Mouse (Mus musculus) urinary bladder, postnatal 10 days (tissue): ENCODE measurements around the gene Hist1h2bc.
"Not testable (repeated sequence)": the region's sequence is repeated elsewhere in the genome, so short reads cannot be mapped to it uniquely, and the experiment has no call there.

Experiments used
- DNase-seq: peaks from one replicate; pipeline ENCODE4 v3.0.0; 2022; ENCODE audit warnings: low spot score

The Hist1h2bc gene

GRCm38 (mm10) chr13:23699767-23700166 lies 15.8 kb downstream of the Hist1h2bc start:
- DNase-seq: no peak

GRCm38 (mm10) chr13:23700786-23701520 lies 17.0 kb downstream of the Hist1h2bc start:
- no peak for DNase-seq

DNA sequence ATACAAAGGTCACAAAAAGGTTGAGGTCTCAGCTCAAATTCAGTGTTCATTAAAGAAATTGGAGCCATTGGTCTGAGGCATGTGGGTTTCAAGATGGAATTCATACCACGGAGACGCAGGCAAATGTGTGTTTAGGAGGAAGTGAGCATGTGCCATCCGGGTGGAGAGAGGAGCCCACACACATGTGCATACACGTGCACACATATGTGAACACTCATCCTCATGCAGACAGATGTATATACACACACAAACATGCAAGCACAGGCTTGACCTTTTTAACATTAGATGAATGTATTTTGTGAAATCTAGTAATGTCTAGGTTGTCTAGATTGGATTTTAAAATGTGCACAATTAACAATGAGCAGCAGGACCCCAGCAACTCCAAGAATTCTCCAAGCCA lies 18.2 kb downstream of the Hist1h2bc start:
- no peak for DNase-seq

DNA sequence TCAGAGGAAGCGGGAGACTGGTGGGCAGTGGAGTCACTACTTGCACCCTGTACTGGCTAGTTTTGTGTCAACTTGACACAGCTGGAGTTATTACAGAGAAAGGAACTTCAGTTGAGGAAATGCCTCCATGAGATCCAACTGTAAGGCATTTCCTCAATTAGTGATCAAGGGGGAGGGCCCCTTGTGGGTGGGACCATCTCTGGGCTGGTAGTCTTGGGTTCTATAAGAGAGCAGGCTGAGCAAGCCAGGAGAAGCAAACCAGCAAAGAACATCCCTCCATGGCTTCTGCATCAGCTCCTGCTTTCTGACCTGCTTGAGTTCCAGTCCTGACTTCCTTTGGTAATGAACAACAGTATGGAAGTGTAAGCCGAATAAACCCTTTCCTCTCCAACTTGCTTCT lies 18.8 kb downstream of the Hist1h2bc start:
- DNase-seq: not testable (repeated sequence)

- no peak for DNase-seq
Measured at GRCm38 (mm10) chr13:23705751-23706356, 21.9 kb downstream of the Hist1h2bc start.

DNA sequence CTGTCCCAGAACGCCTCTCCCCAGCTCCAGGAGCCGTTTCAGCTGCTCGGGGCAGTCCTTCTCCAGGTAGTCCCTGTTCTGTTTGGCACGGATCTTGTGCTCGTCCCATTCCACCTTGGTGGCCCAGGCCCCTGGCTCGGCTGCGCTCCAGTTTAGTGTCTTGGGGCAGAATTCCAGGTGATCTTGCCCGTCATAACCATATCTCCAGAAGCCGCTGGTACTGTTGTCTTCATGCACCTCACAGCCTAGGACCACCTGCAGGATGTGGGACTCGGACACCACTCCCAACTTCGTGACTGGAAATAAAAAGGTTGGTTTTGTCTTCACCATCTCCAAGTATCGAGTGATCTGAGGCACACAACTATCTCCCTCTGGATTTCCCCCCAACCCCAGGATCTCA lies 22.8 kb downstream of the Hist1h2bc start:
- no peak for DNase-seq

DNA sequence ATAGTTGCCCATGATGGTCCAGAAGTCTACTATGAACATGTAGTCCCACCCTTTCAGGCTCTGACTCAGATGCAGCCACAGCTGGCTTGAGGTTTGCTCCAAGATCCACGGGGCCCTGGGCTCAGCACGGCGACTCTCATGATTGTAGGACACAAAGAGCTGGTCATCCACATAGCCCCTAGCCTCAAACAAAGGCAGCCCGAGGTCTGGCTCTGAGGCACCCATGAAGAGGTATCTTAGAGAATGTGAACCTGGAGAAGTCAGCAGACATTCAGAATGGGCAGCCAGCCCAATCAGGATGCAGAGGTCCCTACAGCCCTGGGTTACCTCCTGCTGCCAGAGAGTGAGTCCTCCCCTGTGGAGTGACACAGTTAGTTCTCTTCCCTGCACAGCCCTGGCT lies 24.0 kb downstream of the Hist1h2bc start:
- no peak for DNase-seq

DNA sequence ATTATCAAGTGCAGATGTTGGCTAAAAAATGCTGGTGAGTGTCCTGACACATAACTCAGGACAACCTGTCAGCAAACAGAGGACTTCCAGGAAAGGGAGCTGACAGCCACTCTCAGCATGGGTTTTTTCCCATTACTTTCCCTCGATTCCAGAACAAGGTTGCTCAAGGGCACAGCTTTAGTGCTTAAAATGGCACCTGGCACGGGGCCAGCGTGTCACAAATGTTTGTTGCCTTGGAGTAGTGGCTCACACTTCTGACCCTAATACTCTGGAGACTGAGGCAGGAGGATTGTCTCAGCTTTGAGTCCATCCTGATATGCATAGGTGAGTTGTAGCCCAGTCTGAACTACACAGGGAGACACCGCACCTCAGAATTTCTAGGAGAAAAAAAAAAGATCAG lies 24.7 kb downstream of the Hist1h2bc start:
- DNase-seq: no peak

- DNase-seq: no peak
Measured at GRCm38 (mm10) chr13:23709714-23710373, 25.8 kb downstream of the Hist1h2bc start.

GRCm38 (mm10) chr13:23710374-23711089 lies 26.5 kb downstream of the Hist1h2bc start, which contains the start of gene Hfe:
TSS of gene Hfe (minus strand) at chr13:23710854.
- no peak for DNase-seq

GRCm38 (mm10) chr13:23716261-23717042 lies 32.5 kb downstream of the Hist1h2bc start:
- no peak for DNase-seq

GRCm38 (mm10) chr13:23717176-23717575 lies 33.2 kb downstream of the Hist1h2bc start:
- DNase-seq: no peak

GRCm38 (mm10) chr13:23717593-23718245 lies 33.7 kb downstream of the Hist1h2bc start:
- DNase-seq: not testable (repeated sequence)

DNA sequence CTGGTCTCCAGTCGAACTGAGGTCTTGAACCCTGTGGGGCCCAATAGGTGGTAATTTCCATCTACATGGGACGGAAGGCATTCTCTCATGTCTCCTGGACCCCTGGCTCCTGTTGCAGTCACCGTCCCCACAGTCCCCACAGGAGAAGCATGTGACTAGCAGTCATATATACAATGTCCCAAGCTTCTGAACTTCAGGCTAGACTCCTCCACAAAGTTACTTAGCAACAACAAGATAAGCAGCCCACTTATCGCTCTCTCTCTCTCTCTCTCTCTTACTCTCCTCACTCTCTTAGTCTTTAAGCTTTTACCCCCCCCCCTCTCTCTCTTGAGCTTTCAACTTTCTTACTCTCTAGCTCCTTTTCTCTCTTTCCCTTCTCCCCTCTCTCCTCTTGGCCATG lies 40.2 kb downstream of the Hist1h2bc start:
- DNase-seq: no peak

DNA sequence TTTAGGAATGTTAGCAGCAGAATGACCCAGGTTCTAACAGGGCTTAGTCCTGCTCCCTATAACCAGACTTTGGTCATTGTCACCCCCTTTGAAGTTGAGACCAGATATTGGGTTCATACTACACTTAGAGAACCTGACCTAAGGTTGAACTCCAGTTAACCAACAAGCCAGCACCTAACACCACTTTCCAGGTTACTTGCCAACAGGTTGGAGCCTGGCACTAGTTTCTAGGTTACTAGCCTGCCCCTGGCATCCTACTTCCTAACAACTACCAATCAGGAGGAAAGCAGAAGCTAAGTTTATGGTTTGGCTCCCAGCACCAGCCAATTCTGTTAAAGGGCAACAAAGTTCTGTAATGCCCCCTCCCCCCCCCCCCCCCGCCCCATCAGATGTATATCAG lies 41.2 kb downstream of the Hist1h2bc start:
- no peak for DNase-seq

- DNase-seq: no peak
Measured at GRCm38 (mm10) chr13:23728472-23729191, 44.6 kb downstream of the Hist1h2bc start.

GRCm38 (mm10) chr13:23729192-23729525 lies 45.2 kb downstream of the Hist1h2bc start:
- DNase-seq: no peak

- no peak for DNase-seq
Measured at GRCm38 (mm10) chr13:23729706-23730105, 45.7 kb downstream of the Hist1h2bc start.

GRCm38 (mm10) chr13:23730479-23730878 lies 46.5 kb downstream of the Hist1h2bc start:
- no peak for DNase-seq

- DNase-seq: no peak
Measured at GRCm38 (mm10) chr13:23732156-23732804, 48.3 kb downstream of the Hist1h2bc start.
